Mouse (Mus musculus): ENCODE measurements around the gene Lypla2. TPM values are rescaled to one million over a fixed set of nuclear protein-coding genes. Genes with fewer than 3 reads are reported as not detected.

Lypla2 gene
- polyA plus RNA-seq, 1 experiment from 2014 or later: 199 TPM

- no peak for DNase-seq (ENCODE audit: low spot score)
- peaks cover 5% of the 10 kb centered on the region; the same call in 1 of the 2 replicates for H3K27me3 ChIP-seq (ENCODE audit: low read depth, poor library complexity, severe bottlenecking)
- H3K9me3 ChIP-seq (replicated peaks): no peaks in the 10 kb centered on the region
- WGBS: 94% methylated on average over 13 of the region's 13 CpGs
- H3K4me1 ChIP-seq: peaks cover 46% of the 10 kb centered on the region
- H3K27ac ChIP-seq: 0 out of 2 replicates have a peak overlapping the region, but pooled peaks have one; percentile 58
- H3K4me3 ChIP-seq: no peak overlapping the region
- H3K36me3 ChIP-seq: peaks cover 65% of the 10 kb centered on the region
Observed at GRCm38 (mm10) chr4:135969070-135969750, 3.2 kb downstream of the Lypla2 start.

DNA sequence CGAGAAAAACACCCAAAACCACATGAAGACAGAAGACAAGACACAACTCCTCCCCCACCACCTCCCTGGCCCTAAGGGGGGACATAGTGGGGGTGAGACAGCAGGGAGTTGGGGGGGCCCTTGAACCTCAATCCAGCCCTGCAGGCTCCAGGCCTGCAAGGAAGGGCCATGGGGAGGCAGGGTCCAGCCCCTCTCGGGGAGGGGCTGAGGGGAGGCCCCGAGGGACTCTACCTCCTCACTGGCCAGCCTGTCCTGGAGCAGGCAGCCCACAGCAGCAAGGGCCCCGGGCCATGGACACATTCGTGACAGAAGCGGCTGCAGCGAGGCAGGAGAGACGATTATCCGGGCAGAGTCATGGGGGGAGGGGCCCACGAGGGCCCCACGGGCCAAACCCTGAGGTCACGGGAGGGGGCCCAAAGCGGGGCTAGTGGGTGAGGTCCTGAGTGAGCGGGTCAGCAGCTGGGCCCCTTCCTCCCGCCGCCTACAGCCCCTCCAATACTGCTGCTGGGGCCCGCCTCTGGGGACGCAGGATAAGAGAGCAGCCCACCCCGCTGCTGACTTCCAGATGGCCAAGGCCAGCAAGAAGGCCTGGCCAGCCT is 4.1 kb downstream of the Lypla2 start:
- no peaks in the 10 kb centered on the region for H3K9me3 ChIP-seq (replicated peaks)
- DNase-seq (ENCODE audit: low spot score): no peak
- H3K4me1 ChIP-seq: peaks cover 50% of the 10 kb centered on the region
- H3K4me3 ChIP-seq: peak overlapping the region; percentile 11; the same call in 1 of the 2 replicates
- WGBS: 74% methylated on average over 19 of the region's 19 CpGs
- peaks cover 63% of the 10 kb centered on the region for H3K36me3 ChIP-seq
- peak overlapping the region; percentile 58; the same call in 1 of the 2 replicates for H3K27ac ChIP-seq
- peaks cover 5% of the 10 kb centered on the region; the same call in 1 of the 2 replicates for H3K27me3 ChIP-seq (ENCODE audit: low read depth, poor library complexity, severe bottlenecking)

- no peak overlapping the region for H3K27ac ChIP-seq
- peaks cover 5% of the 10 kb centered on the region; the same call in 1 of the 2 replicates for H3K27me3 ChIP-seq (ENCODE audit: low read depth, poor library complexity, severe bottlenecking)
- no peaks in the 10 kb centered on the region for H3K9me3 ChIP-seq (replicated peaks)
- DNase-seq (ENCODE audit: low spot score): no peak
- 92% methylated on average over 18 of the region's 18 CpGs for WGBS
- H3K4me3 ChIP-seq: no peak overlapping the region
- H3K4me1 ChIP-seq: peaks cover 51% of the 10 kb centered on the region
- peaks cover 64% of the 10 kb centered on the region for H3K36me3 ChIP-seq
Observed at GRCm38 (mm10) chr4:135967086-135967760, 5.2 kb downstream of the Lypla2 start.

GRCm38 (mm10) chr4:135966283-135966682 is 6.1 kb downstream of the Lypla2 start:
- Histone ChIP-seq H3K4me3 (no peak overlapping the region), H3K4me1 (peaks cover 42% of the 10 kb centered on the region), H3K36me3 (peaks cover 73% of the 10 kb centered on the region), H3K27ac (no peak overlapping the region), H3K9me3 (replicated peaks) (no peaks in the 10 kb centered on the region), H3K27me3 (ENCODE audit: low read depth, poor library complexity, severe bottlenecking) (peaks cover 5% of the 10 kb centered on the region; the same call in 1 of the 2 replicates)
- no peak for DNase-seq (ENCODE audit: low spot score)
- 96% methylated on average over 16 of the region's 16 CpGs for WGBS

- Histone ChIP-seq H3K9me3 (replicated peaks) (no peaks in the 10 kb centered on the region), H3K36me3 (peaks cover 73% of the 10 kb centered on the region), H3K4me1 (peaks cover 35% of the 10 kb centered on the region), H3K27ac (no peak overlapping the region), H3K27me3 (ENCODE audit: low read depth, poor library complexity, severe bottlenecking) (peaks cover 5% of the 10 kb centered on the region; the same call in 1 of the 2 replicates), H3K4me3 (no peak overlapping the region)
- DNase-seq (ENCODE audit: low spot score): no peak
- WGBS: 90% methylated on average over 9 of the region's 9 CpGs
Observed at GRCm38 (mm10) chr4:135965113-135965512, 7.3 kb downstream of the Lypla2 start.

- Histone ChIP-seq H3K4me3 (peak overlapping the region; percentile 70), H3K27ac (peak overlapping the region; percentile 90; the same call in 1 of the 2 replicates), H3K36me3 (peaks cover 73% of the 10 kb centered on the region), H3K9me3 (replicated peaks) (no peaks in the 10 kb centered on the region), H3K4me1 (peaks cover 35% of the 10 kb centered on the region), H3K27me3 (ENCODE audit: low read depth, poor library complexity, severe bottlenecking) (peaks cover 5% of the 10 kb centered on the region; the same call in 1 of the 2 replicates)
- 2% methylated on average over 12 of the region's 12 CpGs for WGBS
- DNase-seq (ENCODE audit: low spot score): no peak
Observed at GRCm38 (mm10) chr4:135964426-135964825, 8.0 kb downstream of the Lypla2 start.

- H3K36me3 ChIP-seq: peaks cover 73% of the 10 kb centered on the region
- WGBS: under 1% methylated on average over 56 of the region's 56 CpGs
- H3K4me3 ChIP-seq: peak within 1 kb of the TSS; percentile 70
- DNase-seq (ENCODE audit: low spot score): peak; percentile 98
- peaks cover 5% of the 10 kb centered on the region; the same call in 1 of the 2 replicates for H3K27me3 ChIP-seq (ENCODE audit: low read depth, poor library complexity, severe bottlenecking)
- H3K27ac ChIP-seq: peak within 1 kb of the TSS; percentile 90
- H3K9me3 ChIP-seq (replicated peaks): no peaks in the 10 kb centered on the region
- peaks cover 31% of the 10 kb centered on the region for H3K4me1 ChIP-seq
Observed at GRCm38 (mm10) chr4:135963457-135964193, 8.8 kb downstream of the Lypla2 start, which contains the start of gene Gale. Gale (plus strand) TSS chr4:135963727.

- H3K36me3 ChIP-seq: peaks cover 73% of the 10 kb centered on the region
- H3K4me1 ChIP-seq: peaks cover 30% of the 10 kb centered on the region
Observed at GRCm38 (mm10) chr4:135962946-135963345, 9.5 kb downstream of the Lypla2 start.

GRCm38 (mm10) chr4:135962198-135962597 is 10.2 kb downstream of the Lypla2 start:
- H3K27ac ChIP-seq: no peak overlapping the region
- H3K27me3 ChIP-seq (ENCODE audit: low read depth, poor library complexity, severe bottlenecking): peaks cover 5% of the 10 kb centered on the region; the same call in 1 of the 2 replicates
- no peak overlapping the region for H3K4me3 ChIP-seq
- peaks cover 30% of the 10 kb centered on the region for H3K4me1 ChIP-seq
- WGBS: 91% methylated on average over 7 of the region's 7 CpGs
- no peak for DNase-seq (ENCODE audit: low spot score)
- peaks cover 71% of the 10 kb centered on the region for H3K36me3 ChIP-seq
- H3K9me3 ChIP-seq (replicated peaks): no peaks in the 10 kb centered on the region

More at GRCm38 (mm10) chr4:135962946-135963345, 9.5 kb downstream of the Lypla2 start:
- peaks cover 5% of the 10 kb centered on the region; the same call in 1 of the 2 replicates for H3K27me3 ChIP-seq (ENCODE audit: low read depth, poor library complexity, severe bottlenecking)
- 8% methylated on average over 15 of the region's 15 CpGs for WGBS
- no peak for DNase-seq (ENCODE audit: low spot score)
- H3K9me3 ChIP-seq (replicated peaks): no peaks in the 10 kb centered on the region
- peak overlapping the region; percentile 90 for H3K27ac ChIP-seq
- H3K4me3 ChIP-seq: peak overlapping the region; percentile 70

DNA sequence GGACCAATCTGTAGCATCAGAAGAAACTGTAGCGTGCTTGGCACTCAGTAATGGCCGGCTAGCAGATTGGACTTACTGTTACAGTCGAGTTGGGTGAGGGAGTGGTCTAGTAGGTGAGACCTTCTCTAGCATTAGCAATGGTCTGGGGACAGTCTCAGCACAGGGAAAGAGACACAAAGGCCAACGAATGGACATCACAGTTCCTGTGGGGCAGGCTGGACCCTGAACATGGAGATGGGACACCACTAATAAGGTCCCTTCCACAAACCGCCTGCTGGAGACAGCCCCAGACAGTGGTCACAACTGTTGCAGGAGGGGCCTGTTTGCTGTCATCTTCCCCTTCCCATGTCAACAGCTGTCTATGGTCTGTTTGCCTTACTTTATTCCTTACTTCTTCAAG is 10.7 kb downstream of the Lypla2 start:
- peaks cover 67% of the 10 kb centered on the region for H3K36me3 ChIP-seq
- no peak overlapping the region for H3K4me3 ChIP-seq
- WGBS: 92% methylated on average over 5 of the region's 5 CpGs
- H3K27ac ChIP-seq: no peak overlapping the region
- peaks cover 30% of the 10 kb centered on the region for H3K4me1 ChIP-seq
- H3K9me3 ChIP-seq (replicated peaks): no peaks in the 10 kb centered on the region
- no peak for DNase-seq (ENCODE audit: low spot score)
- H3K27me3 ChIP-seq (ENCODE audit: low read depth, poor library complexity, severe bottlenecking): peaks cover 5% of the 10 kb centered on the region; the same call in 1 of the 2 replicates

GRCm38 (mm10) chr4:135960717-135961116 is 11.7 kb downstream of the Lypla2 start:
- Histone ChIP-seq H3K4me3 (no peak overlapping the region), H3K27ac (no peak overlapping the region), H3K9me3 (replicated peaks) (no peaks in the 10 kb centered on the region), H3K36me3 (peaks cover 67% of the 10 kb centered on the region), H3K27me3 (ENCODE audit: low read depth, poor library complexity, severe bottlenecking) (peaks cover 5% of the 10 kb centered on the region; the same call in 1 of the 2 replicates), H3K4me1 (peaks cover 30% of the 10 kb centered on the region)
- 25% methylated on average over 5 of the region's 5 CpGs for WGBS
- DNase-seq (ENCODE audit: low spot score): peak; percentile 89

- no peak overlapping the region for H3K27ac ChIP-seq
- 66% methylated on average over 8 of the region's 8 CpGs for WGBS
- H3K9me3 ChIP-seq (replicated peaks): no peaks in the 10 kb centered on the region
- peaks cover 13% of the 10 kb centered on the region; the same call in 1 of the 2 replicates for H3K4me1 ChIP-seq
- no peak overlapping the region for H3K4me3 ChIP-seq
- no peak for DNase-seq (ENCODE audit: low spot score)
- no peaks in the 10 kb centered on the region for H3K27me3 ChIP-seq (ENCODE audit: low read depth, poor library complexity, severe bottlenecking)
- peaks cover 68% of the 10 kb centered on the region for H3K36me3 ChIP-seq
Observed at GRCm38 (mm10) chr4:135958354-135958753, 14.1 kb downstream of the Lypla2 start.

All from limb, embryonic 10.5 days (tissue).